Mouse (Mus musculus): ENCODE data around the gene Ccr8.

Gene Ccr8

DNA sequence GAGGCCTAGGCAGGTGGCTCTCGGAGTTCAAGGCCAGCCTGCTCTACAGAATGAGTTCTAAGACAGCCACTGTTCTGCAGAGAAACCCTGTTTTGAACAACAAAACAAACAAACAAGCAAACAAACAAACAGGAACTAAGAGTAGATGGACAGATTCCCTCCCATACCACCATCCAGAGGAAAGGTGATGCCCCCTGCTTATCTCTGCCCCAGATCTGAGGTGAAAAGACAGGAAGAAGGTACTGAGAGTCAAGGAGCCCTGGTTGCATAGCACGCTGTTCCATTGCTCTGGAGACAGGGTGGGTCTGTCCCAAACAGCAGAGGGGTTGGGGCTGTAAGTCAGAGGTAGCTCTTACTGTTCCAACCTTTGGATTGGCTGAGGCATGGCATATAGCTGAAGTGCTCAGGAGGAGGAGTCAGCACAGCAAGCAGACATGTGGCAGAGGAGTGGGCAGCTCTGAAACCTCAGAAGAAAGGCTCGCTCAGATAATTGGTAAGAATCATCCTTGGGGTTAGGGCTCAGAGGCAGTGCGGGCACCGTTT is at the start of gene Ccr8:
TSS of gene Ccr8 (plus strand) at position 419 of the 543 bp plus-strand sequence.
- DNase-seq: no peak

DNA sequence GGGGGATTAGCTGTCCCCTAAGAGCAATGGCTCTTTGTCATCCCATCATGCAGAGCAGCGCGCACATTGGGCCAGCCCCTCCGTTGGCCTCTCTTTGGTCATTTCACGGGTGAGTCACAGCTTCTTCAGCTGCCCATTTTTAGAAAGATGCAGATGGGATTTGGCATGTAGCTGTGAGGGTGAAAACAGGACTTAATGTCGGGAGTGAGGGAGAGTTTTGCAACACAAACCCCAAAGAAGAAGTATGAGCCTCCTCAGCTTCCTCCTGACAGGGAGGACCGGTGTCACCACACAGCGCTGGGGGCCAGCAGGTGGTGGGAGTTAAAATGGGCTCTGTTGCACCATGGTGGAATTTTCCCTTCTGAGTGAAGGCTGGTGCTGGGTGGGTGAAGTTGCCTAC is 48.8 kb upstream of the Ccr8 start:
- no peak for DNase-seq

DNA sequence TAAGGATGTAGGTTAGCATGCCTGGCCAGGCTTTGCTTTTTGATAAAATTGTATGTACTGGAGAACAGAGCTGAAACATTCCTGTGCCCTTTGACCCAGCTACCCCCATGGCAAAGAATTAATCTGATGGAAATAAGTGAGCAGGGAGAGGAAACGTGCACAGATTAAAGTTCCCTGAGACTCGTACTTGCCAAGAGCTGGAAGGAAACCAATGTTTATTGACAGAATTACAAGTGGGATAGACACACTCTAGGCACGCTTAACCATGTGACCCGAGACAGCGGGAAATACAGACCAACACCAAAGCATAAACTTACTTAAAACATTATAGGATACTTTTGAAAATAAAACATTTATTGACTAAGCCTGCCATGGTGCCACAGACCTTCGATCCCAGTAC is 43.4 kb upstream of the Ccr8 start:
- DNase-seq: no peak

DNA sequence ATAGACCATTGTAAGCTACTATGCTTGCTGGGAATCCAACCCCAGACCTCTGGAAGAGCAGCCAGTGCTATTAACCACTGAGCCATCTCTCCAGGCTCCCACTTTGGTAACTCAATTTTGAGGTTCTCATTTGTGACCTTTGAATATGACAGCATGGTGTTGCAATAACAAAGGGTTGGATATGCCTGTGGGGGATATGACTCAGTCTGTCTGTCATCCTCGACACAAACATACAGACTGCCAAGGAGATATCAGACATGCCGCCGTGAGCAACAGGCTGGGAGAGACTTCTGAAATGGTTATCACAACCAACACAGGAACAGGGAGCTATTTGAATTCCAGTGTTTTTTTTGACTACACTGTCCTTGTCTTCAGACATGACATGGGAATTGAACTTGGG is 42.5 kb upstream of the Ccr8 start:
- DNase-seq: no peak

DNA sequence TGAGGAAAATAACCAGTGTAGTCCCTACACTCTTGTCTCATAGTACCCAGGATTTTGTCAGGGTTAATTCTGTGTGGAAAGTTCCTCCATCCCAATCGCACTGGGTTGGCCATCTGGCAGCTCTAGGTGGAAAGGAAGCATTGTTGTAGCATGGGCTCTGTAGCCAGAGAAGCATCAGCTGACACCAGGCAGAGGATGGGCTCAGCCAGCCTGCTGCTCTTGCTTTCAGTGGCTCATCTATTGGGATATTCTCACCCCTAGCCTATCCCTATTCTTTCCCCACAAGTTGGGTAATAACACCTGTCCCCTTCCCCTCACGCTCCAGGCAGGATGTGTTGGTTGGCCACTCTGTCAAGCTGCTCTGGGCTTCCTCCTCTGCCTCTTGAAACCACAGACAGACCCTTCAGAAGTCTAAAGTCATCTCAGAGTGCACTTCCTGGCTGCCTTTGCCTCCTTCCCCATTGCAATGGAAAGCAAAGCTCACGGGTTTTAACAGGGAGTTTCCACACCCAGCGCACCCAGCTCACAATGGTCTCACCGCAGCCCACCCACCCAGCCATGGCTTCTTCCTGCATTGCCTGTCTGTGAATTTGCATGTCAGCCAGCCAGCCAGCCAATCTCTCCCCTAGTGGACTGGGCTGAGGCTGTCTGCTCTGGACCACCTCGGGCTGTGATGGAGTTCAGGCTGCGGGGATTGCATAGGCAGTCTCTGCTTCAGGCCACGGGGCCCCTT is 37.2 kb upstream of the Ccr8 start:
- DNase-seq: no peak

DNA sequence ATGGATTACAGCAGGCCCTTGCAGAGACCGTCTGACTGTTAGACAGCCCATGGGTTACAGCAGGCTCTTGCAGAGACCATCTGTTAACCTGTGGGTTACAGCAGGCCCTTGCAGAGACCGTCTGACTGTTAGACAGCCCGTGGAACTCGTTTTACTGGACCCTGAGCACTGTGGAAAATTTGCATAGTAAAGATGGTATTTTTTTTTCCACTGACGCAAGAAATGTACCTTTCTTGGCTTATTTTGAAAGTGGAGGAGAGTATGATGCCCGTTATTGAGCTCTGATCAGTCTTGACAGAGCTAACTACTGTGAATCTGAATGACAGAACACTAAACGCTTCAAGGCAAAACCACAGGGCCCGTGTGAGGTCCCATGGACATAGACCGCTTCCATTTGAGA is 35.7 kb upstream of the Ccr8 start:
- no peak for DNase-seq

DNA sequence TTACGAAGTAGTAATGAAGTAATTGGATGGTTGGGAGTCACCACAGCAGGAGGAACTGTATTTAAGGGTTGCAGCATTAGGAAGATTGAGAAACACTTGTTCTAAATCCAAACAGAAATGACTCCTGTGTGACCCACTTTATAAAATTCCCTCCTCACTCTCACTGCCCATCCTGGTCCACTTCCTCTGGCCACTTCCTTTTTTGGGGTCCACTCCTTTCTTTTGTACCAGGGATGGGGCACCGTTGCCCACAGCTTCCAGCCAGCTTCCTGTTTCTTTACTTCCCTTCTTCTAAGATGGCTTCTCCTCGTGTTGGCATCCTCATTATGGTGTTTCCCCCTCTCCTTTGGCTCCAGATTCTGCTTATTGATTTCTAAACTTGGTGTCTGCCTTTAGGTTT is 33.2 kb upstream of the Ccr8 start:
- DNase-seq: no peak

DNA sequence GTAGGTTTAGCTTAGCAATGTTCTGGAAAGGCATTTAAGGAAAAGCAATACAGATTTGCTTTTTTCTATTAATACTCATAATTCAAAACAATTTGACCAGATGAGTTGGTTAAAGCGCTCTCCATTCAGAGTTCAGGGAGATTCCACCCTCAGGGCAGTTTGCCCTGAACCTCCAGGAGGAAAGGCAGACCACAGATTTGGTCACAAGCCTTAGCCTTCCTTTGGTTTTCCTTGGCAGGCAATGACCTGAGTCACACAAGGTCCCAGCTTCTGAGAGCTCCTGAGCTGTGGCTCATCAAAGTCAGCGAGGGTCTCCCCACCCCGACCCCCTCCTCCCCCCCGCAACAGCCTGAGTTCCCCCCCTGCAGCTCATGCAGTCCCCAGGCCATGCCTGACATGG is 27.6 kb upstream of the Ccr8 start:
- no peak for DNase-seq

DNA sequence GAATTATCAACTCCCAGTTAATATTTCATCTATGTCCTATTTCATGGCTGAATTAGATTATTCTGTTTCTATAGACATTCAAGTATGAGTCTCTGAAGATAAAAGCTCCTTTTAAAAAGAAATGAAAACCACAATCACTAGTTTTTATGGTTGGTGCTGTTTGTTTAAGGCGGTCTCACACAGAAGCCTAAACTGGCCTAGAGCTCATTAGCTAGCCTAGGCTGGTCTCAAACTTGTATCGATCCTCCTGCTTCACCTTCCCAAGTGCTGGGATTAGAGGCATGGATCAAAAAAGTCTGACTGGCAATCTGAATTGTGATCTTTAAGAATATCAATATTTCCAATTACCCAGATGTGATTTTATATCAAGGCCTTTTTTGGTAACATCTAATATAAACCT is 24.3 kb upstream of the Ccr8 start:
- no peak for DNase-seq

DNA sequence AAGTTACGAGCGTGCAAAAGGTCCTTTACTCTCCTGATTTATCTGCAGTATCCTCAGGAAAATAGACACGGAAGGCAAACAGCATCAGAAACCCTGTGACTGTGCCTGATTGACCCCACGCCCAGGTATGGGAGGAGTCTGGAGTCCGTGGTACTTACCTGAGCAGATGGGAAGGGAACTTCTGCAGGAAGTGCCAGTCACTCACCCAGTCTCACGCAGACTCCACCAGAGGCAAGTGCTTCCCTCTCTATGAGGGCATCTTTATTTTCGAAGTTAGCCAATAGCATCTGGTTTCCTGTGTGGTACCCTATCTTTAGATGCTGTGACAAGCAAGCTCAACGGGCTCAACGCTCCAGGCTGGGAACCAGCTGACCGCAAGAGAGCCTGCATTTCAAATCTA is 23.9 kb upstream of the Ccr8 start:
- DNase-seq: no peak

DNA sequence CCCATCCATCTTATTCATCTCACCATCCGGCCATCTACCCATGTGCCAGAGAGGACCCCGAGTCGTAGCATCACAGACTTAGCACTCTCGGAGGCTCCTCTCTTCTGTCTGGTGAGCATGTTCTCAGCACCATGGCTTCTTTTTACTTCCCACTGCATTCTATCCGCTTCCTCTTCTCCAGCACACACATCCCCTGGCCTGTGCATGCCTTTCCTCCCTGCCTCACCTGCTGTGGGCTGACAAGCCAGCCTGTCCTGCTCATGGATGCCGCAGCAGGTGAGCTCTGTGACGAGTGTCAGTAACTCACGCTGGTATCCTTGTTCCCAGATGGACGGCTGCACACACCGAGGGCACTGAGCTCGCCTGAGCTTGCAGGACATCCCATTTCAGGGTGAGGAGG is 22.1 kb upstream of the Ccr8 start, which contains the start of gene Cx3cr1:
TSS of gene Cx3cr1 (minus strand) at position 101 of the 400 bp plus-strand sequence.
- no peak for DNase-seq

DNA sequence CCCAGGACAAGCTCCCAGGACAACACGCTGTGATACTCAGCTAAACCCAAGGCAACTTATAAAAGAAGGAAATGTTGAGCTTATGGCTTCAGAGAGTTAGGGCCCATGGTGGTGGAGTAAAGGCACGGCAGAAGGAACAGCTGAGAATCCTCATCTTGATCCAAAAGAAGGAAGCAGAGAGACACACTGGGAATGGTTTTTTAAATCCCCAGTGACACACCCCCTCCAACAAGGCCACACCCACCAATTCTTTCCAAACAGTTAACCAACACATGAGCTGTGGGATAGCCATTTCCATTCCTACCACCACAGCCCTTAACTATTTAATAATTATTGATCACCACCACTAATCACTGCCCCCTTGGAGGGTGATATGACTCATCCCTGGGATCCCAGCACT is 20.7 kb upstream of the Ccr8 start:
- no peak for DNase-seq

DNA sequence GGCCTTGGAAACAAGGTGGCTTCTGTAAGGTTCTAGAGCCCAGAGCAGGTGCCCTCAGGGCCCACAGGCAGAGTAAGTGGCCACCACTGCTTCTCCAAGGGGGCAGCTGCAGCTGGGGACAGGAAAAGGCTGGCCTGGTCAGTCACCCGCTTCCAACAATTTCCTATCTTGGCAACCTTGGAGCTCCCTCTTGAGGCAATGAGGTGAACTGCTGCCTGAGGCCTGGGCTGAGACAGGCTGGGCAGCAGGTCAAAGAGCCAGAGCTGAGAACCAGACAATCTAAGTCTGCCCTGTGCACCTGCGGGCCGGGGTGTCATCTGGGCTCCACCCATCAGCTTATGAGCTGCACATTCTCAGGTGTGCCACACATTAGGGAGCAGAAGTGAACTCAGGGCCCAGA is 18.7 kb upstream of the Ccr8 start:
- DNase-seq: peak; percentile 49

DNA sequence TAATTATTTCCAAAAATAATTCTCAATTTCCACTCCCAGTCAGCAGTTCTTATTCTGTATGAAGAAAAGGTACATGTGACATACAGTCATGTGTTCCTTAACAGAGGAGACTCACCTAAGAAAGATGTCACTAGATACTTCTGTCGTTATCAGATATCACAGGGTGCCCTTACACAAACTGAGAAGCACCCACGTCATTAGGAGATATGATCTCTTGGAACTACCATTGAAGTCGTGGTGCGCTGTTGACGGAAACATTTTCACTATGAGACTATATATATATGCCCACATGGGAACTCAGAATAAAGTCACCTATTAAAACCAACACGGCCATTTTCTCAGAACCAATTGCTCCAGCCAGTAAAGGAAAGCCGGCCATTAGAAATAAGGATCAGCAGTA is 17.4 kb upstream of the Ccr8 start:
- DNase-seq: no peak

DNA sequence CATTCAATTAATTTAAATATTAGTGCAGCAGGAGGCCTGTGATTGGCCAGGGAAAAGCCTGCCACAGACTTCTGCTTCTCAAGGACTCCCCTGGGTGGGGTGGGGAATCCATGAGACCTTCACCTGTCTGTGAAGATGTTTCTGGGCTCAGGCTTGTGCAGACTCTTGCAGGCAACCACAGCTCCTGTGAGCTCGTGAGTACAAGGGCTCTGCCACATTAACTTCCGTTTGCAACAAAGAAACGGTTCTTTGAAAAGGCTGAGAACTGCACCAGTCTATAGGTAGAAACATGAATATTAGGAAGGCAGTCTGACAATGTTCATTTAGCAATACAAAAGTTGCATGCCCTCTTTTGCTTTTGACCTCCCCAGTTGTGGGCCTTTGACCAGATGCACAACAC is 13.7 kb upstream of the Ccr8 start:
- no peak for DNase-seq

DNA sequence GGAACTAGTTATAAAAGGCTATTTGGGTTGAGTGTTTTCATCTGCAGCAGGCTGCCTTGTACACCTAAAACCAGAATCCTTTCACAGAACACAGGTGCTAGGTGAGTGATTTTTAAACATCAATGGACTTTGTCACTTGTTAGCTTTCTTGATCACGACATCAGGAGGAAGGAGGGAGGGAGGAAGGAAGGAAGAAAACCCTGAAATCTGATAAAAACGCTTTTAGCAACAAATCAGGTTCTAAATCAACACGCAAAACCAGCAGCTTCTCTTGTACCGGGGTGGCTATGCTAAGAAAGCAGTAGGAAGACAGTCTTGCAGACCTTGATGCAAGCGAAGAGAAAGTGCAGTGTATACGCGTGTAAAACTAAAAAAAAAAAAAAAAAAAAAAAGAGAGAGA is 12.0 kb upstream of the Ccr8 start:
- no peak for DNase-seq

DNA sequence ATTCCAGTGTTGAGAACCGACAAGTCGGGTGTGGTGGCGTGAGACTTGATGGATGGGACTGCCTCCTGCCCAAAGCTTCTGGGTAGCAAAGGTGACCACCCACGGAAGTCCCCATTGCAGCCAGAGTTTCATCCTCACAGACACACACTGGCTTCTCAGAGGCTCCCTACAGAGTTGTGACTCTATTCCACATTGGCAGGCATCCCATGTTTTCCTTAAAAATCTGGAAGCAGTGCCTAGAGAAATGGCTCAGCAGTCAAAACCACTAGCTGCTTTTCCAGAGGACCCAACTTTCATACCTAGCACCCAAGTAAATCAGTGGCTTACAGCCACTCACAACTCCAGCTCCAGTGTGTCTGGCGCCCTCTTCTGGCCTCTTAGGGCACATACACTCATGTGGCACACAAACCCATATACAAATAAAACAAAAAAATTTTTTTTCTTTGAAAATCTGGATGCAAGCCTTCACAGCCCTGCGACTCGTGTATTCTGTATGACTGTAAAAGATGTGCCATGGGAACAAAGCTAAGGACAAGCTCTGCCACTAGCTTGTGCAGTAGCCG is 11.3 kb upstream of the Ccr8 start:
- DNase-seq: peak; percentile 49

DNA sequence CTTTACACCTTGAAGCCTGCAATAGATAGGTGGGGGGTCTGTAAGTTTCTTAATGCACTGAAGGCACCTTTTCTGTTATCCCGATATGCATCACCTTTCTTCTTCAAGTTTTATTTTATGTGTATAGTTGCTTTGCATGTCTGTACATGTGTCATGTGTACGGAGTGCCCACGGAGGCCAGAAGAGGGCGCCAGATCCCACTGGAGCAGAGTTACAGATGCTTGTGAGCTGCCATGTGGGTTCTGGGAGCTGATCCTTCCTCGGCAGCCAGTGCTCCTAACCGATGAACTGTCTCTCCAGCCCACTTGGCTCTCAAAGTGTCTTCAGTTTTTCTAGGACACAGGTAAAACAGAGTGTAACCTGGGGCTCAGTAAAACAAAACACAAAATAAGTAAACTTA is 10.7 kb upstream of the Ccr8 start:
- no peak for DNase-seq

DNA sequence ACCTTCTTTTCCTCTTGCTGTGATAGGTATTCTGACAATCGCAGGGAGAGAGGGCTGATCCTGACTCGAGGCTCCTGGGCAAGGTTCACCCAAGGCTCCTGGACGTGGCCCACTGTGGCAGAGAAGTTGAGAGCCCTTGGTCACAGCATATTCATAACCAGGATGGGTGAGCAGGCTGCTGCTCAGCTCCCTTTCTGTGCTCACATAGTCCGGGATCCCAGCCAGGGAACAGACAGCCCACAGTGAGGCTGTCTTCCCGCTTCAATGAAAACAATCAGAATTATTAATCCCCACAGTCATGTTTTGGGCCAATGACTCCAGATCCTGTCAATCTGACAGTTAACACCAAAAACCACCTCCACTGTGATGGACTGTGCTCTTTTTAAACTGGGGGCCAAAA is 9.9 kb upstream of the Ccr8 start:
- no peak for DNase-seq

DNA sequence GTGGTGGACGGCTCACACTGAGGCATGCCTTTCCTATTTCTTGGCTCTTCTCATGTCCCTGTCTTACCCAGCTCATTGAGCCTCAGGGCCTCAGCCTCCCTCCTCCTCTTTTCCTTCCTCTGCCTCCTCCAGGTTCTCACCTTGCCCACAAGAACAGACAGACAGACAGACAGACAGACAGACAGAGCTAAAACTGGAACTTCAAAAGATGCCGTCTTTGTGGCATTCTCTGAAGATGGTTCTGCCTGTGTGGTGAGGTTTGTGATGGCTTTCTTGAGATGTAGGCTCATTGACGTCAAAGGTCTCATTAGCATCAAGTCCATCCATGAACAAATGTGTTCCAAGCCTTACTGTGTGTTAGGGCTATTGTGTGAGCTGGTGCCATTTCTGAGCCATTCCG is 9.2 kb upstream of the Ccr8 start:
- DNase-seq: no peak

DNA sequence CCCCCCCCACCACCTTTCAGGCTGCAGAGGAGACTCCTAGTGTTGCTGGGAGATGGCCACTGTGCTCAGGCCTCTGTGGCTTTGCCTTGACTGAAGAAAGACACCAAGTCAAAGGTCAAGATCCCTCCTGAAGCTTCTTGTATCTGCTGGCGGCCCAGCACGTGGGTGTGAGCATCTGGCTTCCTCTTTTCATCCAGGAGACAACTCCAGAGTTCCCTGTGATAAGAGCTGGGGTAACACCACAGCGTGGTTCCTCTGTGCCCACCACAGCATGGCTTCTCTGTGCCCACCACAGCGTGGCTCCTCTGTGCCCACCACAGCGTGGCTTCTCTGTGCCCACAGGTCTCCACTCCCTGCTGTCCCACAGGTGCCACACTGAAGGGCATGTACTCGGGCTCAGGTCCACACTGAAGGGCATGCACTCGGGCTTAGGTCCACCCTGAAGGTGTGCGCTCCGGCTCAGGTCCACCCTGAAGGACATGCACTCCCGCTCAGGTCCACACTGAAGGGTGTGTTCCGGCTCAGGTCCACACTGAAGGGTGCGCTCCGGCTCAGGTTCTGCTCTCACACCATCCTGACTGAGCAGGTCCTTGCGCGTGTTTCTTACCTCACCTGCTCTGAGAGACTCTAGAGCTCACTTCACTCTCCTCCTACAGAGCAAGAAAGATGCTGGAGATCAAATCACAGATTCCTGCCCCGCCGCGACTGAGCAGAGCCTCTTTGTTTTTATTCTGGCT is 8.6 kb upstream of the Ccr8 start:
- DNase-seq: no peak

DNA sequence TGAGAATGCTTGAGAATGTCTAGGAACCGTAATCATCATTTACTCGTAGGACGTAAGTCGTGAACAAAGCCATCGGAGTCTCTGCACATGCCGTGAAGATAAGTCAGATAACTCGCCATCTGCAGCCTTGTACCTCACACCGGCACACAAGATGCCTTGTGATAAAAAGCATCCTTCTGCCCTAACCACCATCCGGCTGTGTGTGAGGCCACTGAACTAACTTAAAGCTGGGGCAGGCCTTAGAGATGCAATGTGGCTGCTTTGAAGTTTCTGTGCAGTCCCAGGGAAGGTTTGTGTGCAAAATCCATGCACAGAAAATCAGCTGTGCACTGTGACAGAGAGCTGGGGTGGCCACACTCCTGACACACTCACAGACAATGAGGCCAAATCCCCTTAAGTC is 7.5 kb upstream of the Ccr8 start:
- no peak for DNase-seq

DNA sequence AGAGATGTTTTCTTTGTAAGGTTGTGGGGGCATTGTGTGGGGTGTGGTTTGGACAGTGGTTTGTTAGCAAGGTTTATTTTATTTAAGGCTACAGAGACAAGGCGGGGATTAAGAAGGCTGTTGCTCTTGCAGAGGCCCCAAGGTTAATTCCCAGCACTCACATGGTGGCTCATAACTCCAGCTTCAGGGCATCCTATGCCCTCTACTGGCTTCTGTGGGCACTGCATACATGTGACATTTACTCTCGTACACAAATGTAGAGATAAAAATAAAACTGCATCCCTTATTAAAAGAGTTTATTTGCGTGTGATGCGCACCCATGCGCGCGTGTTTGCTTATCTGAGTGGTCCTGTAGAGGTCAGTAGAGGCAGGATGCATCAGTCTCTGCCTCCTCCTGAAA is 2.8 kb upstream of the Ccr8 start:
- DNase-seq: no peak

DNA sequence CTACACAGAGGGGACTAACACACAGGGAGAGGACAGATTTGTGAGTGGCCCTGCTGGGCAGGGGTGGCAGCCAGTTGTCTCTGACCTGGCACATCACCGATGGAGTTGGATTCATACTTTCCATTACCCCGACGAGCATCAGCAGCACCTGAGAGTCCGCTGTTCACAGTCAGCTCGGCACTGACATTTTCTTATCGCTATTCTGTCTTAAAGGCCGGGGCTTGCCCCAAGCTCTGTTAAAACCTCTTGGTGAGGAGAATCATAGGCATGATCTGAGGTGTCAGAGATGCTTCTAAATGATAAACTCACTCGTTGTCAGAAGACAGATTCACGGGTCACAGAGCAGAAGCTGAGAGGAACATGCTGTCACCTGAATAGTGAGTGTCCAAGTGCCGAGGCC is 828 bp upstream of the Ccr8 start:
- DNase-seq: no peak
